Mouse (Mus musculus): ENCODE data around the gene Dlg1. TPM values are rescaled to one million over a fixed set of nuclear protein-coding genes. Genes with fewer than 3 reads are reported as not detected.

The Dlg1 gene
- total RNA-seq, 2 experiments from 2014 or later = 52.6 to 59.2 TPM

DNA sequence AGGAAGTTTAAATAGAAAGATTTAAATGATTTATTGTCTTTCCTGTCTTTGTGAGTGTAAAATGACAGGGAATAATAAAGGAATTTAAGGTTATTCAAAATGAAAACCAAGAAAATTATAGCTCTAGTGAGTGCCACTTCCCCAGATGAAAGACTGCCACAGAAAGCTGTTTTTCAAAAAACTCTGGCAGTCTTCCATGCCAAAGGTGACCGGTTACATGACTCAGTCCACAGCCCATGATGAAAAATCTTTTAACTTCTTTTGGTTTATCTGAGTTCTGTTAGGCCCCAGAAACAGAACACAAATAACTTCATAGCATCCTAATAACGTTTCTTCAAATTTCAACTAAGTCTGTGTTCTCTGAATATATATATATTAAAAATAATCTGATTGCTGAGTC lies 7.7 kb upstream of the Dlg1 start:
- no peak for DNase-seq

DNA sequence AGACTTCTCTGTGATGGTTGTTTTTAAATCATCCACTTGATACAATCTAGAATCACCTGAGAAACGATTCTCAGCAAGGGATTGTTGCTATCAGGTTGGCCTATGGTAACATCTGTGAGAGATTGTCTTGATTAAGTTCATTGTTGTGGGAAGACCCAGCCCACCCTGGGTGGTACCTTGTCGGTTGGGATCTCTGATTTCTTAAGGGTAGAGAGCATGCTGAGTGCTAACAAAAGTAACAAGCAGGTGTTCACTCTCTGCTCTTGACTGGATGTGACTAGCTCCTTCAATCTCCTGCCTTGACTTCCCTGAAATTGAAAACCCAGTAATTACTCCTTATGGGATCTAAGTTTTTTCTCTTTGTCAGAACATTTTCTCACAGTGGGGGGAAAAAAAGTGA lies 5.7 kb upstream of the Dlg1 start:
- no peak for DNase-seq

DNA sequence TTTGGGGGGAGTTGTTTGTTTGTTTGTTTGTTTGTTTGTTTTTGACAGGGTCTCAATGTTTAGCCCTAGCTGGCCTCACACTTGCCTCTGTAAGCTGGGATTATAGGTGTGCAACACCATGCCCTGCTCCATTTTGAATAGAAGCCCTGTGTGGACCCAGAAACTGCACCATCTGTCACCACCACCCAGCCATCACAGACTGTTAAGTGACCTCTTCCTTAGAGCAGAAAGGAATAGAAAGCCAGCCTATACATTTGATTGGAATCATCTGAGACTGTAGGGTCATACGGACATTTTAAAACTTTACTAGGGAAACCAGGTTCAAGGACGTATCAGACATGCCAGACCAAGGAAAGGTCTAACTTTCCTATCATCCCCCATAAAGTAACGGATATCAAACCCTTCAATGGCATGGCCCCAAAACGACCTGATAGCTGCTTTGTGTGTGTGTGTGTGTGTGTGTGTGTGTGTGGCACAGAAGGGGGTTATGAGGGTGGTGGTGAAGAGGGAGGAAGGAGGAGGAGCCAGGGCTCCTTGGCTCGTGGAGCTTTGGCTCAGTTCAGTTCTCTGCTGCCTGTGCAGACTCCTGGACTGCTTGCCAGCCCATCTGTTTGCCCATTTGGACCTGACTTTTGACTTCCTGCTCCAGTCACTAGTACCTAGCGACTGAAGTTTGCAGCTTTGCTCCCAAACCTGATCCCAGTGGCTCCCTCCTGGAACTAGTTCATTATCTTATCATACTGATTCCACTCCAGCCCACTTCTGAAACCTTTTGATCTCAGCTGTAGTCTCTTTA lies 4.5 kb upstream of the Dlg1 start:
- DNase-seq = no peak

DNA sequence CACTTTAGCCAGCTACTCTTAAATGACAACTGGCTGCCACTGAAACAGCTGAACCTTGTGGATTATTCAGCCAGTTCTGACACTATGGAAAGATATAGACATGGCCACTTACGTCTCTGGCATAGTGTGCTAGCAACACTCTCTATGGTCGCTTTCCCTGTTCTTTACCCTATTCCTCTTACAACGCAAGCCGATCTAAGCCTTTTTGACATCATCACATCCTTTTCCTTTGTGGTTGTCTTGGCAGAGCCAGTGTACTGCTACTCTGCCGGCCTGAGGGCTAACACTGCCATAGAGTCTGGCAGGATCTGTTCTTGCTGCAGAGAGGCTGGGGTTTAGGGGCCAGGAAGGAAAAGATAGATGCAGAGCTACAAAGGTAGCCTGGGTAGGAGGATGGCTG lies 3.8 kb upstream of the Dlg1 start:
- no peak for DNase-seq

DNA sequence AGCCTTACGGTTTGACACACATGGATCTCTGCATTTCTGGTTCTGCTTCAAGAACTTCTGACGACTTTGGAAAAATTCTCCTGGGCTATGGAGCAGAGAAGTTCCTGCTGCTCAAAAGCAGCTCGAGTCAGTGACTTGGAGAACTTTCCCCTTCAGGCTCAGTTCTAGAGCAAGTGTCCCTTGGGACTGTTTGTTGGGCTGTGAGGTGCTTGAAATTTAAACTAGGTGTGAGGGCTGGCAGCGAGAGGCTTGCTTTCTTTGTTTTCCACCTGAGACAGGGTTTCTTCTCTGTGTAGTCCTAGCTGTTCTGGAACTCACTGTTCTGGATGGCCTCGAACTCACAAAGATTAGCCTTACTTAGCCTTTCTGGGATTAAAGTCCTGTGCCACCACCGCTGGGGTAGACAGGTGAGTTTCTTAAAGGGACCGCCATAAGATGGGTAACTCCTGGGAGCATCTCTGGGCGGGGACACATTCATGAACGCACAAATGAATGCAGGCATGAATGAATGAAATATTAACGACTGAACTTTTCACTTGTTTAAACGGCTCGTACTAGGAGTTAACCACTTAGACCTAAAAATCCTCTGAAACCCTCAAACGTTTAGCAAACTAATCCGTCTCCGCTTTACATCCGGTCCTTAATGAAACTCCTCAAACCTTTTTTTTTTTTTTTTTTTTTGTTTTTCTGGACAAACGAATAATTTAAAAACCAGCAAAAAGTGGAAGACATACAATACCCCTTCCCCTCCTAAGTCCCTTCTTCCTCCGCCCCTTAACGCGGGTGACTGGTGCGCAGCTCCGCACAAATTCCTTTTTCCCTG lies 476 bp upstream of the Dlg1 start:
- no peak for DNase-seq

DNA sequence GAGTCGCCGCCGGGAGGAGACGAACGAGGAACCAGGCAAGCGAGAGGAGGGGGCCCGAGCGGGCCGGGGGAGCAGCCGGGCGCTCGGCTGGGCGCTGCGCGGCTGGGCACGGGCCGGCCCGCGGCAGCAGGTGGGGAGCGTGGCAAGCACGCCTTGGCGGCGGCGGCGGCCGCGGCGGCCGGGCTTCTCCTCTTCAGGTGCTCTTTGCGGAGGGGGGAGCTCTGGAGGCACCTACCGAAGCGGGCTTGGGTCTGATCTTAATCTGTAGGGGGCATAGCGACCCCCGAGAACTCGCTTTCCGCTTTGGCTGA lies 999 bp downstream of the Dlg1 start:
- no peak for DNase-seq

DNA sequence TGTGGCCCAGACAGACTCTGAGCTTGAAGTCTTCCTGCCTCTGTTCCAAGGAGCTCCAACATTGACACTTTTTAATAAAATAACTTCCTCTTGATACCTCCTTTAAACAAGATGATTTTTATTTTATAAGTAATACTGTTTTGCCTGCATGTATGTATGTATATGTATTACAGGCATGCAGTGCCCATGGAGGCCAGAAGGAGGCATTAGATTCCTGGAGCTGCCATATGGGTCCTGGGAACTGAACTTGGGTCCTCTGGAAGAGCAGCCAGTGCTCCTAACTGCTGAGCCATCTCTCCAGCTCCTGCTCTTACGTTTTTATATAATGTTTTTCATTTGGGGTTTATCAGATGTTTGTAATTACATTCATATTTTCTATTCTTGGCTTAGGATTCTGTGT lies 9.0 kb downstream of the Dlg1 start:
- no peak for DNase-seq

DNA sequence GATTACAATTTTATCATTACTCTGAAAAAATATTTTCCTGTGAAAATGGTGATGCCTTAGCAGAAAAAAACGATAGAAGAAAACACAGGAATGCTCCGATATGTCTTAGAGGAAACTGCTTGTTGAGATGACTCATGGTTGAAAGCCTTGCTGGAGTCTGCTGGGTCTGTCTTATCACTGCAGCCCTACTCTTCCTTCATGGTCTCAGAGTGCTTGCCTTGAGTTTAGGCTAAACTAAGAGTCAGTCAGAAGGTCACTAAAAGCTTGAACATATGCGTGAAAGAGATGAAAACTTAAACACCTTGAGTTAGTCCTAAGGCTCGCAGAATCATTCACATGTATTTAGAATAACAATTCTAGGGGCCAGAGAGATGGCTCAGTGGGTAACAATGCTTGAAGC lies 14.2 kb downstream of the Dlg1 start:
- no peak for DNase-seq

DNA sequence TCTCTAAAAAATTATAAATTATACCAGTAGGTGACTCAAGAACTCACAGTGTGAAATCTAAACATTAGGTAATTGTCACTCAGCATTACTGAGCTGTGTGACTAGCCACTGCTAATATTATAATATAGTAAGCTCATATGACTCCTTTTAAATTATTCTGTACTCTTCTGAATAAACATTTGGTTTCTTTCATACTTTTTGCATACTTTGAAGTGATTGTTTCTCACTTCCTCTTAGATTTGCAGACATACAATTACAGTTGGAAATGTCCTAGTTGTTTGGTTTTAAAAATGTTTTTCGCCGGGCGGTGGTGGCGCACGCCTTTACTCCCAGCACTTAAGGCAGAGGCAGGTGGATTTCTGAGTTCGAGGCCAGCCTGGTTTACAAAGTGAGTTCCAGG lies 19.0 kb downstream of the Dlg1 start:
- DNase-seq = no peak

DNA sequence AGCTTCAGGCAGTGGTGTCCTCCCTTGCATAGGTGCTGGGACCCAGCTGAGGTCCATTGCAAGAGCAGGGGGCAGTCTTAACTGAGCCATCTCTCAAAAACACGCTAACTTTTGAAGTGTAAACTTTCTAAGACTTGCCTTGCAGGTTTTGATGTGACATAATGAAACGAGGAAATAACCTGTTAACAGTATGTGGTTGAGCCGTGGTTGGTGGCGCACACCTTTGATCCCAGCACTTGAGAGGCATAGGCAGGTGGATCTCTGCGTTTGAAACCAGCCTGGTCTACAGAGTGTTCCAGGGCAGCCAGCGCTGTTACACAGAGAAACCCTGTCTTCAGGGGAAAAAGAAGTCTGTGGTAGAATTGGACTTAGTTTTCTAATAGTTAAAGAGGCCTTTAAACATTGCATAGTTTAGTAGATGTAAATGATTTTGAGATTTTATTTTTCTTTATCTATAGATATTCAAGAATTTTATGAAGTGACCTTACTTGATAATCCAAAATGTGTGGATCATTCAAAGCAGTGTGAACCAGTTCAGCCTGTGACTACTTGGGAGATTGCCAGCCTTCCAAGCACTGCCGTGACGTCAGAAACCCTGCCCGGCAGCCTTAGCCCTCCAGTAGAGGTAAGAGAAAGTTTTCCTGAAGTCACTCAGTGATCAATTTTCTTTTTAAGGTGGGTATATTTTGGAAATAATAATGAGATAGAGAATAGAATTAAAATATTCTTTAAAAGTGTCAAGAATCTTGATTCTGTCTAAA lies 20.6 kb downstream of the Dlg1 start:
- peak; percentile 41 to 48 for DNase-seq

DNA sequence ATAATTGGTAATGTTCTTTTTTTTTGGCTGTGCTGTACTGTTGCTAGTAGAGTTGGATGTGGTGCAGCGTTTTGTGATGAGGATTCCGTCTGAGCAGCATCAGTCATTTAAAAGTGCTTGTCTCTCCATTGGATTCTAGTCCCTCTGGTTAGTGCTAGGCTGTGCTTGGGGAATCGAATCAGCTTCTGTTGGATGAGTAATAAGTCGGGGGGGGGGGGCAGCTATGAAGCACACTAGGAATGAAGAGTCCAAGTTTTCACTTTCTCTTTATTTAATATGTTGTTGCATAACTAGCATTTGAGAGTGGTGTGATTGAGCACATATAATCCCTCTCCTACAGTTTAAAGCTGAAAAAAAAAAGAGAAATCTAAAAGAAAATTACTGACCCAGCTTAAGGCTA lies 21.5 kb downstream of the Dlg1 start:
- DNase-seq = no peak

DNA sequence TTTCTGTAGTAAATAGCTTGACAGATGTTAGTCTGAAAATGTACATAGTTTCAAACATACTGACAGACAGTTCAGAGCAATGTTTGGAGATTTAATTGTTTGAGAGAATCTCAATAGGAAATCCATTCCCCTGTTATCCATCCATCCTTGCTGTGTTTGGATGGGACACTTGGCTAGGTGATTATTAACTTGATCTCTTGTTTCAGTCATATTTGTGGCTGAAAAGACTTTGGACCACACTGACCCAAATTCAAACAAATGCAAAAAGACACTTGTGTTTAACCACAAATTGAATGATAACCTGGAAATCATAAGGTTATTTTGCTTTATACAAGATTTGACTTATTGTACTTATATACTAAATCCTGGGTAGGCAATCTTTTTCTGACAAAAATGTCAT lies 24.5 kb downstream of the Dlg1 start:
- no peak for DNase-seq

DNA sequence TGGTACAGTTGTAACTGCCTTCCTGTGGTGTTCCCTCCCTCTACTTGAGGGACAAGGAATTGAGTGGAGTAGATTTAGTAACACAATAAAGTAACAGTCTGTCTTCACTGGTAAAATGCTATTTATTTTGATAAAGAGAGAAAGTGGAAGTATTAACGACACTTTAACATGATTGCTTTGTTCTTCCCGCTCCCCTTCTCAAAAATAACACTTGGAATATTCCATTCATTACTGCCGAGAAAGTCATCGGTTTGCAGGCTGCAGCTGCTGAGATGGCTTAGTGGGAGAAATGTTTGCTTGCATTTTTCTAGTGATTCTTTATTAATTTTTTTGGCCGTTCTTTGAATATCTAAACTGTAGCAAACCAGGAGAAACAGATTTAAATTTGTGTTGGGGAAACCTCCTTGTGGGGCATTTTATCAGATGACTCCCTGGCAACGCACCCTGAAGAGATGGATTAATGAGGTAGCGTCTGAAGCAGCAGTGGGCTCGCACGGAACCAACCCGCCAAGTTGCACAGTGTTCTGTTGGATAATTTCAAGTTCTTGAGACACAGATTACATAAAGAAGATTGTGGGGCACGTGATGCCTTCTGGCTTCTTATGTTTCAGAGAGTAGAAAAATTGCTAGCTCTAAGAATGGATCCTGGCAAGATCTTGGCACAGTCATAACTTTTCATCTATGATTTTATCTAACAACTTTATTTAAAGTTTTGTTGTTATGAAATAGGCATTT lies 32.2 kb downstream of the Dlg1 start:
- DNase-seq = no peak

DNA sequence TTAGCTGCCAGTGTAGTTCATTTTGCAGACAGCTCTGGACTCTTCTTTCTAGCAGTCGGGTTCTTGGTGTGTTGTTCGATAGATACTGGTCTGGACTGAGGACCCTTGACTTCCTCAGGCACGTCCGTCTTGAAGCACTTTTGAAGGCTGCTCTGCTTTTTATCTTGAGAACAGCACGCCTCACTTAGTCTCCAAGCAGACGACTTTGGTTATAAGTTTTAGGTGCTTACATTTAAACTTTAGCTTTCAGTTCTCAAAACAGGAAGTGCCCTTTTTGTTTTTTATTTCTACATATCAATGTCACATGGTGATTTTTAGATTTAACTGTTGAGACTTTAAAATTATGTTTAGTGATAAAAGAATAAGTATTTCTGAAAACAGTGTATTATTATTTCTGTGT lies 33.1 kb downstream of the Dlg1 start:
- DNase-seq = peak in 1 of 2 experiments; percentile 31

DNA sequence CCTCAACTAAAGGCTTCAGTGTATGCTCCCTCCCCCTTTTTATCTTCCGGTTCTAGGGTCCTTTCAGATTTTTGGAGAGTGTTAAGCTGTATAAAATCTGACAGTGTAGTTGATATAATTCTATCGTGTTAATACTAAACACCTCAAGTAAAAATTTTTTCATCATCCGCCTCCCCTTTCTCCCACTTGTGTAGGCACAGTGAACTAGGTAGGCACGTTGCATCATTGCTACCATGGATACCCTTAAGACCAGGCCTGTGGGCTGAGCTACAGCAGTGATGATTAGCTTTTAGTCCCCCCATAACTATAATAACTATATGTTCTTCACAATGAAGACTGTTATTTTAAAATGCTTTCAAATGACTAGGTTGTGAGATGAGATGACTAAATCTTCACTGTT lies 34.1 kb downstream of the Dlg1 start:
- DNase-seq = no peak

DNA sequence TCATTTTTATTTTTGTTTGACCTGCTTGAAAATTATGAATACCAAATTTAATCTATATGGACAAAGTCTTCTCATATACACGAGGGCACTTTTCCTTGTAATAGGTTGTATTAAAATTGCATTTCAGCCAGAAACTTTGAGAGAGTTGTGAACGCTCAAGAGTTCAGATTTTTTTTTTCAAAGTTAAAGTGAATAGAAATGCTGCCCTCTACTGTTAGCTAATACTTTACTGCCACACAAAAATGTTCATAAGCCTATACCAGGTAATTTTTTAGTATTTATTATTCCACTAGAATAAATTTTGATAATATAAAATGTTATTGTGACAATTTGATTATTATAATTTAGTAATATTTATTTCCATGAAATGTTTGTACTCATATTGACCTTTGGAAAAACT lies 42.0 kb downstream of the Dlg1 start:
- DNase-seq = no peak

DNA sequence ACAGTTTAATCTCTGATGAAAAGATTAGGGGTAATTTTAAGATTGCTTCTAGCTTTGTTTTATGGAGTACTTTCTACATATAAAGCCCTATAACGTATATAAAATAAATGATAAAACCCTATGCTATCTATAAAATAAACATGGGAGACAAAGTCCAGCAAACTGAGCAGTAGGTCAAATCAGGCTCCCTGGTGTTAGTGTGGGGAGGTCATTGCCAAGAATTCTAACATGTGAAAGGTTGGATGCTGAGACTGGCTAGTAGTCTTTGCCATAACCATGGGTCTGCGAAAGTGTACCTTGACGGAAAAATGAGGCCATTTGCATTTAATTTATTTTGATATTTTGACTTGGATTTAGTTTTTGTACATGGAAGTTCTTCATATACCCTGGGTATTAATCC lies 42.7 kb downstream of the Dlg1 start:
- DNase-seq = no peak

DNA sequence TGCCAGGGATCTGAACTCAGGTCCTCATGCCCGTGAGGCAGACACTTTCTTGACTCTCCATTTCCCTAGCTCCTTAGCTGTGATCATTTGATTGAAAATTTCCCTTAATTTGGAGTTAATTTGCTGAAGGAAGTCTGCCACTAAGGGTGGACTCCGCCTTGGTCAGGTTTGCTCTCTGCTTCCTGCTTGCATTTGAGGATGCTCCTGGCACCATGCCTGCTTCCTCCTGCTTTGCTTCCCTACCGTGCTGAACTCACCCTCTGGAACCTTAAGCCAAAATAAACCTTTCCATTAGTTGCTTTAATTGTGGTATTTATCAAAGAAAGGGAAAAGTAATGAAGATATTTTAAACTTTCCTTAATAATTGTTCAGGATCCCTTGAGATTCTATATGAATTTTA lies 44.1 kb downstream of the Dlg1 start:
- DNase-seq = no peak

DNA sequence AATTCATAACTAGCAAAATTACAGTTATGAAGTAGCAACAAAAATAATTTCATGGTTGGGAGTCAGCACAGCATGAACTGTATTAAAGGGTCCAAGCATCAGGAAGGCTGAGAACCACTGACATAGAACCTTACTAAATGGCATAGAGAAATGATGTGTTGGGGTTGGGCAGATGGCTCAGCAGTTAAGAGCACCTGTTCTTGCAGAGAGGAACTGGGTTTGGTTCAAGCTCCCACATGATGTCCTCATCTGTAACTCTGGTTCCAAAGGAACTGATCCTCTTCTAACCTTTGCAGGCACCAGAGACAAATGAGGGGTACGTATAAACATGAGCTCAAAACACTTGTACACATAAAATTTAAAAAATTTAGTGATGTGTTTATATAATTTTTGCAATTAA lies 59.7 kb downstream of the Dlg1 start:
- DNase-seq = no peak

DNA sequence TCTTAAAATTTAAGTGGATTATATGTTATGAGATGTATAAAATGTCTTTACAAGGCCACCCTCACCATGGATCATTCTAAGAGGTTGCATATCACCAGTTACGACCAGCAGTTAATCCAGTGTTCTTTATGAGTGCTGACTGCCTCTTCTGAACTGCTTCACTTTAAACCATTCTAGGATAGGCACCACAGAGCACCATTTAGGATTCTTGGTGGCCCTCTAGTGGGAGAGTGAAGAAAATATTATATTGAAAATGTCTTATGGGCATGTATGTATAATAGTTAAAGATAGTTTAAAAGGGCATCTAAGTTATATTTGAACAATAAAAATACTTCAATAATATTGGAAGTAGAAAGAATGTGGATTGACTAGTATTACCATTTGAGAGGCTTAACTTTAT lies 60.9 kb downstream of the Dlg1 start:
- peak in 1 of 2 experiments; percentile 47 for DNase-seq

DNA sequence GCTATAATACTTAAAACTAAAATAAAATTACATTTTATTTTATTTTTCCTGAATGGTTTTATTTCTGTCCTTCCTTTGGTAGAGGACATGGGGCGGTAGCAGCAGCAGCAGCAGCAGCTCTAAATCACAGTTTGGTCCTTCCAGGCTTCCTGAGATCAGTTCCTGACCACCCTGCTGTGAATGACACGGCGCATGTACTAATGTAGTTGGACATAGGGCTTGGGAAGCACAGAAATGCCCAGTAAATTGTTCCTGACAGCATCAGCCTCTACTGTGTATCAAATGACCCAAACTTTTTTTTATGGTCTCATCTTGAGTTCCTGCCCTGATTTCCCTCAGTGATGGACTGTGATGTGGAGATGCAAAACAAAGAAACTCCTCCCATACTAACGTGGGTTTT lies 61.6 kb downstream of the Dlg1 start:
- no peak for DNase-seq

DNA sequence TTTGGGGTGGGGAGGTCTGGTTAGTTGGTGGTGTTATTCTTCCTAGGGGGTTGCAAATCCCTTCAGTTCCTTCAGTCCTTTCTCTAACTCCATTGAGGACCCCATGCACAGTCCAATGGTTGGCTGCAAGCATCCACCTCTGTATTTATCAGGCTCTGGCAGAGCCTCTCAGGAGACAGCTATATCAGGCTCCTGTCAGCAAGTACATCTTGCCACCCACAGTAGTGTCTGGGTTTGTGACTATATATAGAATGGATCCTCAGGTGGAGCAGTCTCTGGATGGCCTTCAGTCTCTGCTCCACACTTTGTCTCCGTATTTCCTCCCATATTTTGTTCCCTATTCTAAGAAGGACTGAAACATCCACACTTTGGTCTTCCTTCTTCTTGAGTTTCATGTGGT lies 67.7 kb downstream of the Dlg1 start:
- peak in 1 of 2 experiments; percentile 60 for DNase-seq

DNA sequence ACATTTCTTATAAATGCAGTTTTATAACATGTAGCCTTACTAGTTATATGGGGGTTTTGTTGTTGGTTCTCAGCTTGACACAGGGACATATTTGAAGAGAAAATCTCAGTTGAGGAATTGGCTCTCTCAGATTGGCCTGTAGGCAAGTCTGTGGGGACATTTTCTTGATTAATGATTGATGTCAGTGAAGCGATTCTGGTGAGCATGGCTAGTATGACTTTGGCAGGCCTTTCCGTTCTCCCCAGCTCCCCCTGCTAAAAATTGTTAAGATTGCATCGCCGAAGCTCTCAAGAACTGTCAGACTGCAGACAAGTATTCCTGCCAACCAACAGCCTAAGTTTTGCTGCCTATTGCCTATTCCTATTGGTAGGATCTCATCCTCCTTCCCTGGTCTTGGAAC lies 73.8 kb downstream of the Dlg1 start:
- no peak for DNase-seq

All from heart, adult 18-20 months (tissue).